Mouse (Mus musculus) kidney, embryonic 14.5 days (tissue): ENCODE measurements around the gene Olfr986. TPM values are rescaled to one million over a fixed set of nuclear protein-coding genes. Genes with fewer than 3 reads are reported as not detected.

Source experiments
- ATAC-seq: fragments of 200-750 bp; cut with Nextera tagmentation; 2 replicates; pipeline ENCODE4 v1.8.0; 2017; ENCODE audit warnings: moderate number of reproducible peaks, mild to moderate bottlenecking, moderate TSS enrichment, moderate library complexity; ENCODE audit not compliant: low FRiP score, low TSS enrichment
- H3K27ac ChIP-seq: fragments of 300-500 bp; sonication (generic); 2 replicates; pipeline ENCODE4 v1.5.1; 2014; ENCODE audit warnings: low read depth, mild to moderate bottlenecking, low read length, moderate library complexity, mixed read lengths
- H3K27me3 ChIP-seq: fragments of 300-500 bp; sonication (generic); 2 replicates; pipeline ENCODE4 v1.6.1; 2014; ENCODE audit warnings: mild to moderate bottlenecking, low read length; ENCODE audit not compliant: control insufficient read depth, insufficient read depth
- H3K36me3 ChIP-seq: fragments of 300-500 bp; sonication (generic); 2 replicates; pipeline ENCODE4 v1.6.1; 2014; ENCODE audit warnings: low read length, mixed read lengths; ENCODE audit not compliant: control insufficient read depth, insufficient read depth
- H3K4me1 ChIP-seq: fragments of 300-500 bp; sonication (generic); 2 replicates; pipeline ENCODE4 v1.6.1; 2014; ENCODE audit warnings: low read length, mixed read lengths; ENCODE audit not compliant: control insufficient read depth, insufficient read depth
- H3K4me2 ChIP-seq: fragments of 300-500 bp; sonication (generic); replicated peaks from 2 replicates; pipeline ENCODE4 v1.6.1; 2014; ENCODE audit warnings: low read depth, mild to moderate bottlenecking, low read length
- H3K4me3 ChIP-seq: fragments of 300-500 bp; sonication (generic); 2 replicates; pipeline ENCODE4 v1.5.1; 2014; ENCODE audit warnings: mild to moderate bottlenecking, low read length
- H3K9ac ChIP-seq: fragments of 300-500 bp; sonication (generic); 2 replicates; pipeline ENCODE4 v1.6.1; 2014; ENCODE audit warnings: low read depth, mild to moderate bottlenecking, low read length, moderate library complexity
- H3K9me3 ChIP-seq: fragments of 300-500 bp; sonication (generic); 2 replicates; pipeline ENCODE4 v1.6.1; 2016; ENCODE audit warnings: low read length; ENCODE audit not compliant: control insufficient read depth
- WGBS: fragments of 180-500 bp; shearing (Covaris S2); extraction: QIAGEN DNeasy Blood & Tissue Kit; methylation state at CpG from one replicate; pipeline ENCODE4 v1.1.7; 2014; 5-methylcytosine and 5-hydroxymethylcytosine counted together
- polyA plus RNA-seq: library from polyadenylated mRNA; unstranded; fragments of >200 nt; fragmentation: Nextera tagmentation; extraction: Ambion mirVana; gene quantifications from 2 replicates; pipeline ENCODE4 v1.2.1, GENCODE M21; 2014

The Olfr986 gene
- polyA plus RNA-seq, 1 experiment from 2014 or later = not detected

GRCm38 (mm10) chr9:40192098-40193038 is 11.6 kb downstream of the Olfr986 start, which contains the start of gene Zfp202:
TSS of gene Zfp202 (plus strand) at chr9:40192316.
- Histone ChIP-seq H3K4me3 (peak within 1 kb of the TSS; percentile 66), H3K9me3 (no peaks in the 10 kb centered on the region), H3K27me3 (no peaks in the 10 kb centered on the region), H3K4me2 (peak within 1 kb of the TSS; percentile 65), H3K4me1 (peaks cover 7% of the 10 kb centered on the region; the same call in 1 of the 2 replicates), H3K9ac (peak within 1 kb of the TSS; percentile 84), H3K27ac (peak within 1 kb of the TSS; percentile 82), H3K36me3 (no peaks in the 10 kb centered on the region)
- ATAC-seq = peak; percentile 99
- 1% methylated on average over 43 of the region's 63 CpGs for WGBS

- WGBS = 95% methylated on average over 3 of the region's 3 CpGs
- no peak overlapping the region for H3K4me3 ChIP-seq
- no peak overlapping the region for H3K9ac ChIP-seq
- no peaks in the 10 kb centered on the region for H3K9me3 ChIP-seq
- H3K4me1 ChIP-seq = peaks cover 7% of the 10 kb centered on the region; the same call in 1 of the 2 replicates
- no peaks in the 10 kb centered on the region for H3K27me3 ChIP-seq
- ATAC-seq = no peak
- H3K4me2 ChIP-seq = no peak overlapping the region
- H3K27ac ChIP-seq = no peak overlapping the region
- H3K36me3 ChIP-seq = no peaks in the 10 kb centered on the region
Measured at GRCm38 (mm10) chr9:40195981-40196380, 15.3 kb downstream of the Olfr986 start.

- H3K9ac ChIP-seq = no peak overlapping the region
- peaks cover 45% of the 10 kb centered on the region for H3K36me3 ChIP-seq
- WGBS = 78% methylated on average over 5 of the region's 5 CpGs
- H3K9me3 ChIP-seq = no peaks in the 10 kb centered on the region
- H3K4me2 ChIP-seq = no peak overlapping the region
- no peak for ATAC-seq
- no peaks in the 10 kb centered on the region for H3K27me3 ChIP-seq
- no peak overlapping the region for H3K4me3 ChIP-seq
- H3K4me1 ChIP-seq = no peaks in the 10 kb centered on the region
- 0 out of 2 replicates have a peak overlapping the region, but pooled peaks have one; percentile 14 for H3K27ac ChIP-seq
Measured at GRCm38 (mm10) chr9:40206546-40206950, 25.8 kb downstream of the Olfr986 start.

GRCm38 (mm10) chr9:40210744-40211143 is 30.0 kb downstream of the Olfr986 start:
- Histone ChIP-seq H3K36me3 (peaks cover 57% of the 10 kb centered on the region), H3K9ac (no peak overlapping the region), H3K4me2 (no peak overlapping the region), H3K4me1 (no peaks in the 10 kb centered on the region), H3K27ac (no peak overlapping the region), H3K27me3 (no peaks in the 10 kb centered on the region), H3K4me3 (no peak overlapping the region), H3K9me3 (no peaks in the 10 kb centered on the region)
- WGBS = 94% methylated on average over 2 of the region's 2 CpGs
- no peak for ATAC-seq

- no peak overlapping the region for H3K4me2 ChIP-seq
- no peak overlapping the region for H3K4me3 ChIP-seq
- 97% methylated on average over 5 of the region's 5 CpGs for WGBS
- no peaks in the 10 kb centered on the region for H3K4me1 ChIP-seq
- no peaks in the 10 kb centered on the region for H3K27me3 ChIP-seq
- H3K9me3 ChIP-seq = no peaks in the 10 kb centered on the region
- H3K9ac ChIP-seq = no peak overlapping the region
- peaks cover 37% of the 10 kb centered on the region for H3K36me3 ChIP-seq
- H3K27ac ChIP-seq = no peak overlapping the region
- ATAC-seq = no peak
Measured at GRCm38 (mm10) chr9:40214058-40214457, 33.3 kb downstream of the Olfr986 start.

- Histone ChIP-seq H3K27ac (no peak overlapping the region), H3K4me1 (no peaks in the 10 kb centered on the region), H3K27me3 (no peaks in the 10 kb centered on the region), H3K9me3 (no peaks in the 10 kb centered on the region), H3K36me3 (peaks cover 11% of the 10 kb centered on the region), H3K4me3 (no peak overlapping the region), H3K9ac (no peak overlapping the region), H3K4me2 (no peak overlapping the region)
- ATAC-seq = no peak
- 75% methylated on average over 4 of the region's 4 CpGs for WGBS
Measured at GRCm38 (mm10) chr9:40216651-40217050, 35.9 kb downstream of the Olfr986 start.

- no peak for ATAC-seq
- H3K9me3 ChIP-seq = no peaks in the 10 kb centered on the region
- no peak overlapping the region for H3K9ac ChIP-seq
- H3K4me3 ChIP-seq = no peak overlapping the region
- H3K36me3 ChIP-seq = no peaks in the 10 kb centered on the region
- H3K27me3 ChIP-seq = no peaks in the 10 kb centered on the region
- H3K4me2 ChIP-seq = no peak overlapping the region
- H3K4me1 ChIP-seq = no peaks in the 10 kb centered on the region
- WGBS = 75% methylated on average over 4 of the region's 4 CpGs
- no peak overlapping the region for H3K27ac ChIP-seq
Measured at GRCm38 (mm10) chr9:40224289-40224688, 43.6 kb downstream of the Olfr986 start.

GRCm38 (mm10) chr9:40227874-40228789 is 47.4 kb downstream of the Olfr986 start:
- ATAC-seq = peak; percentile 81; the same call in 1 of the 2 replicates
- Histone ChIP-seq H3K4me2 (no peak overlapping the region), H3K36me3 (no peaks in the 10 kb centered on the region), H3K4me3 (no peak overlapping the region), H3K4me1 (no peaks in the 10 kb centered on the region), H3K27ac (no peak overlapping the region), H3K9me3 (no peaks in the 10 kb centered on the region), H3K27me3 (no peaks in the 10 kb centered on the region), H3K9ac (no peak overlapping the region)
- WGBS = 72% methylated on average over 10 of the region's 10 CpGs
